In the genomic region with DNA sequence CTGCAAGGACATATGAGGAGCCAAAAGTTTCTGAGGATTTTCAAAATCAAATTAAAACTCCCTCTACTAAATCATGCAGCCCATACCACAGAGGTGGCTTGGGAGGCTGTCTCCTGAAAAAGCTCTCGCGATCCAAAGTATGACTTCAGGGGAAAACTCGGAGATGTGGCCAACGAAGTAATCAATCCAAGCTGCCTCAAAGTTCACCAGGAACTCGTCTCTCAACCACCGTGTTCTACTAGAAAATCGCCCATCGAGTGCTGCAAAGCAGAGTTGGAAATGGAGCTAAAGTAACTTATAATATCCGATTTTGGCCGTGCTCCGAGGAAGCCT, we compare ENCODE assay signal across 8 mouse cellular contexts. TPM values are rescaled to one million over a fixed set of nuclear protein-coding genes. Genes with fewer than 3 reads are reported as not detected.
DNase-seq lines count a peak whose midpoint lies in the region; ATAC-seq and TF ChIP-seq lines count a peak whose summit lies in the region.

No protein-coding gene starts in this region.

- H3K9ac ChIP-seq in kidney, embryonic 16.5 days (replicated peaks; ENCODE audit: low read length) = peak overlapping the region; percentile 97
- H3K9ac ChIP-seq in hindbrain, embryonic 11.5 days (ENCODE audit: low read depth, low read length) = peak overlapping the region; percentile 100
- peak overlapping the region; percentile 98 for H3K9ac ChIP-seq in midbrain, embryonic 11.5 days (ENCODE audit: low read length)

- no peaks in the 10 kb centered on the region for H3K9me3 ChIP-seq in kidney, embryonic 16.5 days (ENCODE audit: low read length)
- no peaks in the 10 kb centered on the region for H3K9me3 ChIP-seq in hindbrain, embryonic 11.5 days (ENCODE audit: control insufficient read depth, low read length)
- no peaks in the 10 kb centered on the region for H3K9me3 ChIP-seq in midbrain, embryonic 11.5 days (ENCODE audit: control insufficient read depth, low read length)

- H3K4me1 ChIP-seq in kidney, embryonic 16.5 days (ENCODE audit: insufficient read depth, low read length) = peaks cover 14% of the 10 kb centered on the region
- H3K4me1 ChIP-seq in bone marrow macrophage, adult 2 months (ENCODE audit: control insufficient read depth, insufficient read depth, low read length) = peaks cover 15% of the 10 kb centered on the region
- H3K4me1 ChIP-seq in hindbrain, embryonic 11.5 days (replicated peaks; ENCODE audit: control insufficient read depth, insufficient read depth, low read length) = 0 out of 2 replicates have a peak, but pooled peaks cover 2% of the 10 kb centered on the region
- H3K4me1 ChIP-seq in midbrain, embryonic 11.5 days (ENCODE audit: control insufficient read depth, insufficient read depth, low read length) = peaks cover 7% of the 10 kb centered on the region

- no peak for TF ChIP-seq POLR2A in bone marrow macrophage, adult 2 months (IDR thresholded peaks at IDR 0.05; ENCODE audit: borderline replicate concordance, low read depth, low read length)

- H3K4me2 ChIP-seq in kidney, embryonic 16.5 days (replicated peaks; ENCODE audit: low read depth, low read length) = peak overlapping the region; percentile 79
- H3K4me2 ChIP-seq in hindbrain, embryonic 11.5 days (replicated peaks; ENCODE audit: low read depth, low read length) = peak overlapping the region; percentile 67
- H3K4me2 ChIP-seq in midbrain, embryonic 11.5 days = peak overlapping the region; percentile 61

- 0% methylated on average over 11 of the region's 11 CpGs for WGBS in kidney, embryonic 16.5 days
- under 1% methylated on average over 11 of the region's 11 CpGs for WGBS in hindbrain, embryonic 11.5 days
- WGBS in midbrain, embryonic 11.5 days = under 1% methylated on average over 11 of the region's 11 CpGs

- H3K36me3 ChIP-seq in kidney, embryonic 16.5 days (ENCODE audit: insufficient read depth, low read length) = 0 out of 2 replicates have a peak, but pooled peaks cover 9% of the 10 kb centered on the region
- no peaks in the 10 kb centered on the region for H3K36me3 ChIP-seq in hindbrain, embryonic 11.5 days (ENCODE audit: control insufficient read depth, insufficient read depth, low read length)
- H3K36me3 ChIP-seq in midbrain, embryonic 11.5 days (ENCODE audit: control insufficient read depth, insufficient read depth, low read length) = no peaks in the 10 kb centered on the region; the same call in 1 of the 2 replicates

- TF ChIP-seq CTCF in bone marrow macrophage, adult 2 months (IDR thresholded peaks at IDR 0.05; ENCODE audit: low read depth, low read length) = no peak

- H3K27ac ChIP-seq in kidney, embryonic 16.5 days (ENCODE audit: low read length) = peak overlapping the region; percentile 97
- H3K27ac ChIP-seq in bone marrow macrophage, adult 2 months (ENCODE audit: insufficient read depth, low read depth, low read length) = peak overlapping the region; percentile 43
- H3K27ac ChIP-seq in hindbrain, embryonic 11.5 days (ENCODE audit: low read depth, low read length) = peak overlapping the region; percentile 99; the same call in 1 of the 2 replicates
- peak overlapping the region; percentile 96 for H3K27ac ChIP-seq in midbrain, embryonic 11.5 days (ENCODE audit: low read depth, low read length)

- ATAC-seq in kidney, embryonic 16.5 days (ENCODE audit: low FRiP score, low TSS enrichment) = 0 out of 2 replicates have a peak, but pooled peaks have one; percentile 3
- ATAC-seq in hindbrain, embryonic 11.5 days (ENCODE audit: low FRiP score) = peak; percentile 1; the same call in 1 of the 2 replicates
- 0 out of 2 replicates have a peak, but pooled peaks have one; percentile 9 for ATAC-seq in midbrain, embryonic 11.5 days (ENCODE audit: low FRiP score)

- peak overlapping the region; percentile 90 for H3K4me3 ChIP-seq in kidney, embryonic 16.5 days (ENCODE audit: low read length)
- peak overlapping the region; percentile 82 for H3K4me3 ChIP-seq in bone marrow macrophage, adult 2 months (ENCODE audit: insufficient read depth, low read length)
- peak overlapping the region; percentile 93 for H3K4me3 ChIP-seq in hindbrain, embryonic 11.5 days (ENCODE audit: low read depth, low read length)
- peak overlapping the region; percentile 90 for H3K4me3 ChIP-seq in midbrain, embryonic 11.5 days (ENCODE audit: low read depth, low read length)

- no peaks in the 10 kb centered on the region for H3K27me3 ChIP-seq in kidney, embryonic 16.5 days (ENCODE audit: insufficient read depth, low read length)
- H3K27me3 ChIP-seq in hindbrain, embryonic 11.5 days (ENCODE audit: control insufficient read depth, insufficient read depth, low read length) = no peaks in the 10 kb centered on the region
- H3K27me3 ChIP-seq in midbrain, embryonic 11.5 days (ENCODE audit: control insufficient read depth, insufficient read depth, low read length) = no peaks in the 10 kb centered on the region

- DNase-seq in kidney, postnatal 4 days = no peak
- no peak for DNase-seq in hindbrain, embryonic 11.5 days (ENCODE audit: low spot score)
- no peak for DNase-seq in midbrain, embryonic 11.5 days (ENCODE audit: low spot score, missing footprints)
- DNase-seq in urinary bladder, postnatal 14 days (ENCODE audit: low spot score) = no peak
- no peak for DNase-seq in kidney, adult 11 months
- no peak for DNase-seq in testis, postnatal 10 days (ENCODE audit: low spot score)

RNA-seq across cellular contexts. Expression of a gene that starts 0.8 kb away (rescaled TPM):
- 178 and 184 TPM in 2 replicates for polyA plus RNA-seq in kidney, embryonic 16.5 days (2015; fragmentation: Nextera tagmentation; extraction: Ambion mirVana)
- polyA plus RNA-seq in bone marrow macrophage, adult 2 months (2012; ENCODE audit: insufficient read depth, insufficient read length, missing spikeins) = 88.8 and 98.6 TPM in 2 replicates
- polyA plus RNA-seq in hindbrain, embryonic 11.5 days (2014; fragmentation: Nextera tagmentation; extraction: Ambion mirVana) = 231 and 238 TPM in 2 replicates
- polyA plus RNA-seq in midbrain, embryonic 11.5 days (2014; fragmentation: Nextera tagmentation; extraction: Ambion mirVana) = 229 and 249 TPM in 2 replicates

RNA-seq across cellular contexts. Expression of a gene that starts 27.1 kb away (rescaled TPM):
- polyA plus RNA-seq in kidney, embryonic 16.5 days (2015; fragmentation: Nextera tagmentation; extraction: Ambion mirVana) = 42.0 and 43.2 TPM in 2 replicates
- 25.0 and 26.6 TPM in 2 replicates for polyA plus RNA-seq in bone marrow macrophage, adult 2 months (2012; ENCODE audit: insufficient read depth, insufficient read length, missing spikeins)
- polyA plus RNA-seq in hindbrain, embryonic 11.5 days (2014; fragmentation: Nextera tagmentation; extraction: Ambion mirVana) = 43.7 and 53.2 TPM in 2 replicates
- polyA plus RNA-seq in midbrain, embryonic 11.5 days (2014; fragmentation: Nextera tagmentation; extraction: Ambion mirVana) = 47.2 and 53.8 TPM in 2 replicates

RNA-seq across cellular contexts. Expression of a gene that starts 34.6 kb away (rescaled TPM):
- 76.1 and 79.4 TPM in 2 replicates for polyA plus RNA-seq in kidney, embryonic 16.5 days (2015; fragmentation: Nextera tagmentation; extraction: Ambion mirVana)
- polyA plus RNA-seq in bone marrow macrophage, adult 2 months (2012; ENCODE audit: insufficient read depth, insufficient read length, missing spikeins) = 62.7 and 73.4 TPM in 2 replicates
- polyA plus RNA-seq in hindbrain, embryonic 11.5 days (2014; fragmentation: Nextera tagmentation; extraction: Ambion mirVana) = 108 and 116 TPM in 2 replicates
- 118 and 127 TPM in 2 replicates for polyA plus RNA-seq in midbrain, embryonic 11.5 days (2014; fragmentation: Nextera tagmentation; extraction: Ambion mirVana)

RNA-seq across cellular contexts. Expression of a gene that starts 44.5 kb away (rescaled TPM):
- 27.4 and 32.0 TPM in 2 replicates for polyA plus RNA-seq in kidney, embryonic 16.5 days (2015; fragmentation: Nextera tagmentation; extraction: Ambion mirVana)
- polyA plus RNA-seq in bone marrow macrophage, adult 2 months (2012; ENCODE audit: insufficient read depth, insufficient read length, missing spikeins) = 33.9 and 37.2 TPM in 2 replicates
- 34.6 and 35.0 TPM in 2 replicates for polyA plus RNA-seq in hindbrain, embryonic 11.5 days (2014; fragmentation: Nextera tagmentation; extraction: Ambion mirVana)
- 38.6 and 38.7 TPM in 2 replicates for polyA plus RNA-seq in midbrain, embryonic 11.5 days (2014; fragmentation: Nextera tagmentation; extraction: Ambion mirVana)

Comparison
In these comparisons a context has a peak if more than half of its experiments do, and no peak if none do; other contexts are left out.
1. H3K27ac ChIP-seq: peak in every context shown above with its lines; median percentile 99 in hindbrain, embryonic 11.5 days; 97 in kidney, embryonic 16.5 days; 96 in midbrain, embryonic 11.5 days; 43 in bone marrow macrophage, adult 2 months.